Mouse (Mus musculus): Measurements from ENCODE around the gene Crmp1.

Crmp1 gene

DNA sequence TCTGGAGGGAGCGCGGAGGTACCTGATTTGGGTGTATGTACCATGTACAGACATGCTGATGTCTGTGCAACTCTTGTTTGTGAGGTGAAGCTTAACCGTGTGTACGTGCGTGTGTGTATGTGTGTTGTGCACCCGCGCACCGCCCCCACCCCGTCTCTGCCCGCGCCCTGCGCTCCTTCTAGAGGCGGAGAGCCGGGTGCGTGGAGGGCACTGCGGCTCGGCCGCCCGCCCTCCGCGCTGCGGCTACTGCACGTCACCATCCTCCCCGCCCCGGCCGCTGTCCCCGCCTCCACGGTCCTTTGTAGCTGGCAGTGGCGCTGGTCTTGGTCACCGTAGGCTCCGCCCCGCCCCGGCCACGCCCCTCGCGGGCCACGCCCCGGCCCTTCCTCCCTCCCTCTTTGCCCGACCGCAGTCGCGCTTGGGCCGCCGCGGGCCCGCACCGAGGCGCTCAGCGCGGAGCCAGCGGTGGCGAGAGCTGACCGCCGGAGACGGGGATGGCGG, at the start of gene Crmp1:
Gene Crmp1 (plus strand): TSS at position 290 of the 501 bp plus-strand sequence.
- DNase-seq (ENCODE audit: low spot score), result peak; percentile 8

- DNase-seq (ENCODE audit: low spot score), result no peak
These were observed 45.5 kb upstream of the Crmp1 start for GRCm38 (mm10) chr5:37196196-37196595.

DNA sequence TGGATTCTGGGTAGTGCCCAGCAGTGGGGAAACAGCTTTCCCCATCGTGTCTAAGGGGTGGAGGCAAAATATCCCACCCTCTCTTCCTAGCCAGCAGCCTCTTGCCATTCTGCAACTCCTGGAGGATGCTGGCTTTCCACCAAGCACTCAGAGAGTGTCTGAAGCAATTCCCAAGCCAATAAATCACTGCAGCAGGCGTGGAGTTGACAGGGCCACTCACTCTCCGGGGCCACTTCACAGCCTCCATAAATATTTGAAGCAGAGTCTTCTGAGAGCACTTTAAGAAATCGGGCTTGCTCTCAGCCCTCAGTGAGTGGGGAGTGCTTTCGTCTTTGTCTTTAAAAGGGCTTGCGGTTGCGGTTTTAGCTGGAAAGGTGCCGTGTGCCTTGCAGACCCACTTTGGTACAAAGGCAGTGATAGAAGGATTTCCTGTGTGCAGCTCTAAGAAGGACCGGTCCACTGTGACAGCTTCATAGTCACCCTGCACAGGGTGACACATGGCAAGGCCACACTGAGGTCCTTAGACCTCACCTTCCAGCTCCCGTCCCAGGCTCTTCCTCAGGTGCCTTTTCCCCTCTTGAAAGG, 45.0 kb upstream of the Crmp1 start:
- no peak for DNase-seq (ENCODE audit: low spot score)

DNA sequence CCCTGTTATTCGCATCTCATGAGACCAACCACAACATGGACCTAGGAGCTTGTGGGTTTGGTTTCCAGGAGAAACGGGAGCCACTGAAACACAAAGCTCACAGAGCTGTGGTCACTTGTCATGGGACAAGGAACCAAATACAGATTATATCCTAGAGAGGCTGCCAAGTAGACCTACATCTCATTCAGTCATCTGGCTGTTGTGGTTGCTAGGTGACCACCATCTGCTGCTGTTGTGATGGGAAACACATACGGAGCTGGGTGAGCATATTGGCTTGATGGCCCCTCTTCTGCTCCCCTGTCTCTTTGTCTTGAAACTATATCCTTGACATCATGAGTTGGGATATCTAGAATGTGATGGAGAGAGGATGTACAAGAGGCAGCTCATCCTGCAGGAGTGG, 44.3 kb upstream of the Crmp1 start:
- no peak for DNase-seq (ENCODE audit: low spot score)

- no peak for DNase-seq (ENCODE audit: low spot score)
These were observed 43.6 kb upstream of the Crmp1 start for GRCm38 (mm10) chr5:37198011-37198688.

DNA sequence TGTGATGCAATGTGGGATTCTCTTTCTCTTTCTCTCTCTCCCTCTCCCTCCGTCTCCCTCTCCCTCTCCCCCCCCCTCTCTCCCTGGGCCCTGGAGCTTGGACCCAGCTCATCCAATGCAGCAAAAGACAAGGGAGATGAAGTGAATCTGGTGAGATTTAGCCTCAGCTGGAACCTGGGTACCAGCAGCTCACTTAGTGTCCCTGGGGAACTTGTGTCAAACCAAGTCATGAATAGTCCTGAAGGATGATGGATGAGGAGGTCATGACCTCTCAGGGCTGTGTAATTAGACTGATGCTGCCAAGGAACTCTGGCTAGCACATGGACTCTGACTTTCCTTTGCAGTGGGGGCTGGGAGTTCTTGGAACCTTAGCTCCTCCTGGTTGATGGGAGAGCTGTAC, 39.5 kb upstream of the Crmp1 start:
- DNase-seq (ENCODE audit: low spot score), result no peak

- no peak for DNase-seq (ENCODE audit: low spot score)
These were observed 36.9 kb upstream of the Crmp1 start for GRCm38 (mm10) chr5:37204886-37205285.

DNA sequence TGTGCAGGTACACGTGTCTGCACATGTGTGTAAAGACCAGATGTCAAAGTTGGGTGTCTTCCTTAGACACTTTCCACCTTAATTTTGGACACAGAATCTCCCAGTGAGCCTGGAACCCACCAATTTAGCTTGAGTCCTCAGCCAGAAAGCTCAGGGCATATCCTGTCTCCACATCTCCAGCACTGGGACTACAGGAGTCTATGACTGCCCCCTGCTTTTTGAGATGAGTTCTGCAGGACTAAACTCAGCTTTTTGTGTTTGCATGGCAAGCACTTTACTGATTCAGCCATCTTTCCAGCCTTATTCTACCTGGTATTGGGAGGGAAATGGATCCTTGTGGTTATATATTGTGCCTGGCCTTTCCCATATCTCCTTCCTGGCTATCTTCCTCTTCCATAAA, 36.3 kb upstream of the Crmp1 start:
- no peak for DNase-seq (ENCODE audit: low spot score)

DNA sequence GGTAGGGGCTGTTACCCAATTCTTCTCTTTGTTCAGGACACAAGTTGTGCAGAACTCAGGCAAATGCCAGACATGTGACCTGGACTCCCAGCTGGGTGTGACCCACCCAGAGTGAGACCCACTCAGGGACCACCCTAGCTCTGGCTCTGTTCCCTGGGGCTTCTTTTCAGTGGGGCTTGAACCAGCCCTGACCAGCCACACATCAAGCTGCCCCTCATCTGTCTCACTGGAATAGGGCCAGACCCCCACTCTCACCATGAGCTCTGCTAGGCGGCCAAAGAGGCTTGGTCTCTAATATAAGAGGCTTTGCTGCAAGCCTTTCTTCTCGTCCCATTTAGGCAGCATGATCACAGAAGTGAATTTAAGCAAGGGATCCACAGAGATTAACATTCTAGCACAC, 35.4 kb upstream of the Crmp1 start:
- DNase-seq (ENCODE audit: low spot score), result no peak

DNA sequence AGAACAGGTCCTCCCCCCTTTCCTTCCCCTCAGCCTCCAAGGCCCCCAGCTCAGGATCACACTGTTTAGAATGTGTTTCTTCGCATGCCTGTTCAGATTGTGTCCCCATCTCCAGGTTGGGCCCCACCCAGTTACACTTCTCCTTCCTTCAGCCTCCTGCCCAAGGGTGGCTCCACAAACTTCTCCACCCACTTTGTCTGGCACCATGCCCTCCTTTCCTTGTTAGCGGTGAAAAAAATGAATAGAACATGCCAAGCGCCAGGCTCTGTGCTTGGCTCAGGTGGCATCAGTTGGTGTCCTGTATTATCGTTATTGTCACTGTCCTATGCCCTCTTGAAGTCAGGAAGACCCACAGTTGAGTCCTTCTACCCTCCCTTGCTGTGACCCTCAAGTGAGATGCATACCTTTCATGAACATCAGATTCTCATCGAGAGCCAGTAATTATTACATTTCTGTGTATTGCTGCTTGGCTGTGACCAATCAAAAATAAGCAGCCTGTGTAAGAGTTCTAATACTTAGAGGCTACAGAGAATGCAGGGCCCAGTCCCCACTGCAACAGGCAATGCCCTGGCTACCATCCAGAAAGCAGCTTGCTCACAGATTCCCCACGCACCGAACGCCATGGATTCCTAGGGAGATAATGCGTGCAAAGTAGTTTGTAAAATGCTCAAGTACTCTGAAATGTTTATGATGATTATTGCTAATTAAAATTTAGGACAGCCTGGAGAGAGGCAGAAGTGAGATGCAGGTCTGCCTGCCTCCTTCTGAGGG, 28.6 kb upstream of the Crmp1 start:
- DNase-seq (ENCODE audit: low spot score), result no peak

GRCm38 (mm10) chr5:37213709-37214103, 28.0 kb upstream of the Crmp1 start:
- DNase-seq (ENCODE audit: low spot score), result no peak

DNA sequence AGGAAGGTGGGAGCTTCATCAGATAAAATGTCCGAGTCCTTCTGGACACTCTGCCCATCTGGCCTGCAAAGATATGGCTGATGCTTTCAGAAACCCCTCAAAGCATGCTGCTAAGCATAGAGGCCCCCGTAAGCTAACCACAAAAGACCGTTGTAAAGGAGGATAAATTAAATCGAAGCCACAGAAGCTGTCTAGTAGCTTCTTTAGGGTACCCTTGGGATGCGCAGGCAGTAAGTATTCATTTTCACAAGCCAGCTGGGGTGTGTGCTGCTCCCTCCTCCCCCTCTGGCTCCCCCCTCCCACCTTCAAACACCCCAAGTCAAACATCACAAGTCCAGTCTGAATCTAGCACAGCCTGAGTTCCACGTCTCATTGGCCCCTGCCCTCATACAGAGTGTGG, 27.1 kb upstream of the Crmp1 start:
- DNase-seq (ENCODE audit: low spot score), result no peak

DNA sequence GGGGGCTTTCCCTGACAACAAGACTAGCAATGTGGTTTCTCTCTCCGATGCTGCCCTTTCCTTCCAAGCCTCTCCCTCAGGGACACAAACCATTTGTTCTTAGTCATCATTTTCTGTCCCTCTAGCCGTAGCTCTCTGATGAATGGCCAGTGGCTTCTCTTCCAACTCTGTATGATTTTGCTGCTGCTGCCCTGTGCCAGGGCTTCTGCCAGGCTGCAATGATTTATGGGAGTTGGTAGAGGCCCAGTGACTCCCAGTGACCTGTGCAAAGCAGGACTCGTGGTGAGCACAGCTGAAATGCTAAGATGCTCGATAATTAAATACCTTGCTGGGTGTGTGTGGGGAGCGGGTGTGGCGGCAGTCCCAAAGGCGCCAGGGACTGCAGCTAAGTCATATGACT, 26.5 kb upstream of the Crmp1 start:
- DNase-seq (ENCODE audit: low spot score), result no peak

DNA sequence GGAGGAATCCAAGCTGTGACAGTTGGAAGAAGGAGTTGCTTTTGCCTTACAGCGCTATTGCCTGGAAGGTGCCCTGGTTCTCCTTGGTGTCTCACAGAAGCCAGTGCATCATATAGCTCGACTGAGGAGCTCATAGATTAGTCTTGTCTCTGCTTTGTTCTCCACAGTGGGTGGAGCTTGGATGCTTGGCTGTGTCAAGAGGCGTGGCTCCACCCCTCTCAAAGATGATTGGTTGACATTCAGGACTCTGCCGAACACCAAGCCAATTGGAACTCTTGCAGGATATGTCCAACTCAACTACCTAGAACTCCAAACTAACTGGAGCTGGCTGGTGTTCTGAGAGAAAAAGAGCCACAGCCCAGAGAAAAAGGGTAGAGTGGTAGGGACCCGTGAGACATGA, 22.1 kb upstream of the Crmp1 start:
- no peak for DNase-seq (ENCODE audit: low spot score)

DNA sequence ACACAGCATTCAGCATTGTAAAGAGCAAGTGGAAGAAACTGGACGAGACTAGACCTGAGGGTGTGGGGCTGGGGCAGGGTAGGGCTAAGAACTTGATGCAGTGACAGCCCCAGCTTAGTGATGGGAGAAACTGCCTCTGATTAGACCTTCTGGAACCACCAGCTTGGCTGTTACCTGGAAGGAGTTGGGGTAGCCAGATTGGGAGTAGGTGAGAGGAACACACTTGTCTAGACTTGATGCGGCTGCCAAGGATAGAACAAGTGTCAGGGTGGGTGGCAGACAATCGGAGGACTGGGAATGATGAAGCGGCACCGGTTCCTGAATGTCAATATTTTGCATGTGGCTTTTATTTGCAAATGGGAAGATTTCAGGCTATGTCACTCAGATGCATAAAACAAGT, 21.2 kb upstream of the Crmp1 start:
- DNase-seq (ENCODE audit: low spot score), result no peak

GRCm38 (mm10) chr5:37221563-37221962, 20.2 kb upstream of the Crmp1 start:
- DNase-seq (ENCODE audit: low spot score), result no peak

GRCm38 (mm10) chr5:37222316-37222715, 19.4 kb upstream of the Crmp1 start:
- no peak for DNase-seq (ENCODE audit: low spot score)

DNA sequence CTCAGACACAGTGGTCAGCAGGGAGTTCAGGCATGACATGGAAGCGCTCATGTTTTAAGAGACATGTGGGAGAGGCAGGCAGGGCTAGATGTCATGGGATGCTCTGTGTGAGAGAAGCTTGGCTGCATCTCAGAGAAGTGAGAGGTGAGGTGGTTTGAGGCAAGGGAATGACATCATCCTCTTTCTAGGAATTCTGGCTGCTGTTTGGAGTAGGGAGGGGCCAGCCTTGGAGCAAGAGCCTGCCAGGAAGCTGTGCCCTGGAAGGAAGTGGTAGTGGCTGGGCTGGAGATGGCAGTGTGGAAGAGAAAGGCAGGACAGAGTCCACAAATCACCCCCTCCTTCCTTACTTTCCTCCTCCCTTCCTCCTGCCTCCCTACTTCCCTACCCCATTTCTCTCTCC, 16.0 kb upstream of the Crmp1 start:
- DNase-seq (ENCODE audit: low spot score), result no peak

DNA sequence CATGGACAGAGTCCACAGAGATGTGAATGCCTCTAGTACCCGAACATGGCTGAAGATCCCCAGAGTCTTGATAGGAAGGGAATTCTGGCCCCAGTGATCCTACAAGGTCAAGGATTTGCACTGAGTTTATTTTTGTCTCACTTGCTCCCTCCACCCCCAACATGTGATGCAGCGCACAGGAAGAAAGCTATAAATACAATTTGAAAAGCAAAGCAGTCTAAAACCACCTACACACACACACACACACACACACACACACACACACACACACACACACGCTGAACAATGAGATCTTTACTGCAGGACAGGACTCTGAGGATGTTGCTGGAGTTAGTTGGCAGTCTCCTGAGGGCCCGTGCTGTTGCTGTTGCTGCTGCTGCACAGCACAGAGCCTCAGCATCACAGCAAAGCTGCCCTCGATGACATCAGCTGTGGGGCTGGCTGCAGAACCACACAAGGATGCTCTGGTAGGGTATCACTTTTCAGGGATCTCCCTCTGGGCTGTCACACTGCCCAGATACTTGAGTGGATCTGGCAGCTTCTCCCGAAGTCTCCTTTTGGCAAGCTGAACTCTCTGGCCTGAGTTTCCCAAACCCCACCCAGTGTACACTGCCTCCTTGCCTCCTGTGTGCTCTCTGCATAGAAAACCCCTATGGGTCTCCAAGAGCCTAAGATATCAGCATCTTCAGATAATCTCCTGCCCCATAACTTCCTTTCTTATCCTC, 13.6 kb upstream of the Crmp1 start:
- no peak for DNase-seq (ENCODE audit: low spot score)

- DNase-seq (ENCODE audit: low spot score), result no peak
These were observed 12.8 kb upstream of the Crmp1 start for GRCm38 (mm10) chr5:37228894-37229293.

GRCm38 (mm10) chr5:37233010-37233557, 8.7 kb upstream of the Crmp1 start:
- DNase-seq (ENCODE audit: low spot score), result no peak

- DNase-seq (ENCODE audit: low spot score), result no peak
These were observed 3.1 kb upstream of the Crmp1 start for GRCm38 (mm10) chr5:37238654-37239053.

Data from c-Kit-positive CD71-positive TER-119-positive erythroid progenitor cells, embryonic 14.5 days (primary cell).